Mouse (Mus musculus) brain, embryonic 14.5 days (tissue): ENCODE measurements around the gene Dhcr7. TPM values are rescaled to one million over a fixed set of nuclear protein-coding genes. Genes with fewer than 3 reads are reported as not detected.

Experiments
- DNase-seq: peaks from one replicate; pipeline ENCODE4 v3.0.0-alpha.2; 2011; ENCODE audit warnings: low read depth
- CTCF ChIP-seq: fragments of 200-500 bp; IDR thresholded peaks from 2 replicates; pipeline ENCODE4 v1.5.1; 2012; ENCODE audit warnings: inconsistent platforms, mild to moderate bottlenecking, moderate library complexity, borderline replicate concordance; ENCODE audit not compliant: insufficient read depth, insufficient read length; ENCODE audit errors: extremely low read depth
- POLR2A ChIP-seq: fragments of 200-500 bp; IDR thresholded peaks from 2 replicates; pipeline ENCODE4 v1.6.1; 2012; ENCODE audit warnings: mild to moderate bottlenecking, inconsistent platforms, borderline replicate concordance; ENCODE audit not compliant: poor library complexity, insufficient read depth, insufficient read length, severe bottlenecking; ENCODE audit errors: extremely low read depth
- polyA plus RNA-seq: library from polyadenylated mRNA; depleted of rRNA; stranded (reverse); fragments of >200 nt; gene quantifications from 2 replicates; pipeline ENCODE4 v1.2.3, GENCODE M21; 2012

The Dhcr7 gene
- polyA plus RNA-seq, 1 experiment, result 117 TPM

GRCm38 (mm10) chr7:143821241-143821640 lies 1.7 kb upstream of the Dhcr7 start:
- TF ChIP-seq POLR2A (no peak), CTCF (no peak)
- no peak for DNase-seq

GRCm38 (mm10) chr7:143823266-143823605 lies 291 bp downstream of the Dhcr7 start:
- no peak for DNase-seq
- TF ChIP-seq POLR2A (no peak), CTCF (no peak)

DNA sequence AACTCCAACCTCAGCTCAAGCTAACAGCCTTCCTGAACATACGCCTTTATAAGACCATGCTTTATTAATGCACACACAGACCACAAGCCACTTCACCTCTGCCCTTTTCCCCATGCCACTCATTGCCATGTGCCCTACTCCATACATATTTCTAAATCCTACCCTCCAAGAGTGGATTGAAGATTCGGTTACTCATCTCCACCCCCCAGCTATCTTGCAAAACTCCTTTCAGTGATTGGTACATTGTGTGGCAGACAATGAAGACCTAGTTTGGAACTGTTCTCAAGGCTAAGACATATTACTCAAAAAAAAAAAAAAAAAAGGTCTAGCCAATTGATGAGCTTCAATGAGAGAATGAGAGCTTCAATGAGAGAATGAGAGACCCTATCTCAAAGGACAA lies 4.0 kb downstream of the Dhcr7 start:
- TF ChIP-seq CTCF, result no peak
- no peak for TF ChIP-seq POLR2A
- DNase-seq, result no peak

DNA sequence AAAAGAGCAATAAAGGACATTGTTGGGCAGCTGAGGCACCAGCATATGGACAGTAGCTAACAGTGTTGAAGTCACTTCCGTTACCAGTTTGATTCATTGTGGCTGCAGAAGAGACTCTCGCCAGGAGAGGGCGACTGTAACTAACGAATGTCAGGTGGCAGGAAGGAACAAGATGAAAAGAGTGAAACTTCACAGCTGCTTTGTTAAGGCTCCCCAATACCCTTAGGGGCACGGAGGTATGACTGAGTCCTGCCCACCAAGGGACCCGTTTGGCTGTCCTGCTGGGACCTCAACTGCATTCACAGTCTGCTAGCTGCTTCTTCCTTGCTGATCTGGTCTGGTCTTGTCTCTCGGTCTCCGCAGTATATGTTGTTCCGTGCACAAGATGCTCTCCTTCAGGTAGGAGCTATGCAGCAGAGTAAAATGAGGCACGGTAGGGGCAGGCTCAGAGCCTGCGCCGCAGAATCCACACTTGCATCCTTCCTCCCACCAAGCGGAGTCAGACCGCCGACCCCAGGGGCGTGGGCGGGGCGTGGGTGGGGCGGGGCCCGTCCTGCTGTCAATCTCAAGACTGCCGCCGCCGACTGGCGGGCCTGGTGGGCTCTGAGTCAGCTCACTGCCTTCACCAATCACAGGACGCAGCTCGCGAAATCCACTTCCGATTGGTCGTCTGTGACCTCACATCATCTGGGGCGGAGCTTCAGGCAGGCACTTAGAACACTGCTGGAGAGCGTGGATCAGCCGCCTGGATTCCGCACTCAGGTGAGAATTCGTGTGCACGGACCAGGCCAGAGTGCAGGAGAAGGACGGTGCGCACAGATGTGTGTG lies 6.8 kb downstream of the Dhcr7 start:
- TF ChIP-seq CTCF (peak; percentile 88), POLR2A (peak; percentile 24; the same call in 1 of the 2 replicates)
- DNase-seq, result peak; percentile 100

DNA sequence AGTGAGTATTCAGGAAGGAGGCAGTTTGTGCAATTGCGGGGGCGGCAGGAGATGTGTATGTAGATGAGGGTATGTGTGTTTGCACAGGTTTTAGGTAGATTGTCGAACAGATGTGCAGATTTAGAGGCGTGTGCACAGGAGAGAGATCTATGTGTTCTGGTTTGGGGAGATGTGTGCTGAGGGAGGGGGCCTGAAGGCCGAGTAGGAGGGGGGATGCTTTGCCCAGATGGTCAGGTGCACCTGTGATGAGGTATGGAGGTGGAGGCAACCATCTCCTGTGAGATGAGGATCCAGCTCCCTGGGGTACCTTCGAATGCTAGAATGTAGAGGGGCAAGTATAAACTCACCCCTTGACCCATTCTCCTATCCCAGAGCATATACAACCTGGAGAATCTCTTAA lies 7.5 kb downstream of the Dhcr7 start:
- no peak for DNase-seq
- TF ChIP-seq POLR2A (no peak), CTCF (no peak)

- TF ChIP-seq CTCF (no peak), POLR2A (no peak)
Measured at GRCm38 (mm10) chr7:143832196-143832595, 9.3 kb downstream of the Dhcr7 start.

DNA sequence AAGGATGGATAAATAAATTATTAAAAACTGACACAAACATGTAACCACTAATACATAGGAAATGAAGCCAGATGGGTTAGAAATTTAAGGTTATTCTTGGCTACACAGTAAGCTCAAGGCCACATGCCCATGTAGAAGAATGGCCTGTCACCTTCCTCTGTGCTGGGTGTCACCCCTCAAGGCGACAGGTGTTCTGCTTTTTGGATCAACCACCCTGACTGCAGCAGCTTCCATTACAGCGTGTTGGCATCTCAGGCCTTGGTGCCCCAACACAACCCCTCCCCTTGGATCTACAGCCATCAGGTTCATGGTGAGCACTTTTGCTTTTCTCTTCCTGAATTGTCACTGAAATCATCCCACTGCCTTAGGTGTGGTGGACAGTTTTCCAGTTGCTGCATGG lies 9.7 kb downstream of the Dhcr7 start:
- TF ChIP-seq CTCF (no peak), POLR2A (no peak)
- DNase-seq, result no peak

More at GRCm38 (mm10) chr7:143832196-143832595, 9.3 kb downstream of the Dhcr7 start:
- no peak for DNase-seq

- TF ChIP-seq POLR2A, result no peak
- TF ChIP-seq CTCF, result no peak
- DNase-seq, result no peak
Measured at GRCm38 (mm10) chr7:143833581-143834190, 10.7 kb downstream of the Dhcr7 start.

DNA sequence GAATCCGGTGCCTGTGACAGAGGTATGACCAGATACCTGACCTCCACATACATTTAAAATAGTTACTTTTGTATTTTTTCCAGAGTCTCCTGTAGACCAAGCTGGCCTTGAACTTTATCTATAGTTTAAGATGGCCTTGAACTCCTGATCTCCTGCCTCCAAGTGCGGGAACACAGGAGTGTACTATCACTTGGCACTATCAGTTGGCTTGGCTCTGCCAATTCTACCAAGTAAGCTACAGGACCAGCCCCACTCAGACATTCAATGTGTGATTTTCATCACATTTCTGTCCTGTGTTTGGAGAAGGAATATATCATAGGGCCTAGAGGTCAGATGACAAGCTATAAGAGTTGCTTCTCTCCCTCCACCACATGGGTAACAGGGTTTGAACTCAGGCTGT lies 11.4 kb downstream of the Dhcr7 start:
- no peak for TF ChIP-seq POLR2A
- no peak for TF ChIP-seq CTCF
- no peak for DNase-seq

DNA sequence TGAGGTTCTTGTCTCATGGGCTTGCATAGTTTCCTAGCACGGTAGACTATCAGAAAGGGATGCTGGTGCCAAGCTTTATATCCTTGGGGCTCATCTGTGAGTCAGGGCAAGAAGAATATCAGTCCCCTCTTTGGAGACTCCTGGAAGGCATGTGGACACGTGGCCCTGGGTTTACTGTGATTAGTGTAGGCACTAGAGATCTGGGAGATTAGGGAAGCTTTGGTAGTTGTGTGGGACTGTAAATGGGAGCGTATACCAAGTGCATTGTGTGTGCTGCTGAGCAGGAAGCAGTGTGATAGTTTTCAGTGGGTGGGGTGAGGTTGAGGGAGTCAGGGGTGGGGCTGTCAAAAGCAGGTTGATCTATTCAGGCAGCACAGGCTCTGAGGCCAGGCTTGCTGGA lies 12.0 kb downstream of the Dhcr7 start:
- no peak for TF ChIP-seq CTCF
- no peak for TF ChIP-seq POLR2A
- DNase-seq, result no peak

- no peak for DNase-seq
- TF ChIP-seq POLR2A, result no peak
- TF ChIP-seq CTCF, result no peak
Measured at GRCm38 (mm10) chr7:143837705-143838358, 14.9 kb downstream of the Dhcr7 start.

GRCm38 (mm10) chr7:143840121-143840520 lies 17.2 kb downstream of the Dhcr7 start:
- no peak for DNase-seq
- TF ChIP-seq POLR2A, result no peak
- no peak for TF ChIP-seq CTCF

DNA sequence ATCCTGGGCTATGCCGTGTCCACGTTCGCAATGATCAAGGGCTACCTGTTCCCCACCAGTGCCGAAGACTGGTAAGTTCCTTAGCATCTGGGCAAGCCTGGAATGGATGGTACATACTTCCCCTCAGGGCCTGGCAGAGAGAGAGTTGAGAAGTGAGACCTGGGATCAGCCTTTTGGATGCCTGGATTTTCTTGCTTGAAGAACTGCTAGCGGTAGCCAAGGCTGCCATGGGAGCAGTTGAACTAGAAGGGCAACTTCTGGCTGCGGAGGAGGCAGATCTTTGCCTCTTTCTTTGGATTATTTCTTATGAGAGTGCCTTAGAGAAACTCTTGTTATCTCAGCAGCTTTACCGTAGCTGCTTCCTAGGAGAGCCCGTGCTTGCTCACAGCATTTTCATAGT lies 18.4 kb downstream of the Dhcr7 start:
- TF ChIP-seq CTCF (no peak), POLR2A (no peak)
- no peak for DNase-seq
